Mouse (Mus musculus): ENCODE results near the gene Ctnna3.

- no peak for TF ChIP-seq EP300 (IDR thresholded peaks at IDR 0.05; ENCODE audit: low read depth in 1 of 2, low read length in 2 of 2)
- TF ChIP-seq ZMIZ1 (IDR thresholded peaks at IDR 0.05; ENCODE audit: low read depth, low read length), result no peak
- TF ChIP-seq CTCF (IDR thresholded peaks at IDR 0.05 in 2 of 3, conservative IDR thresholded peaks at IDR 0.05 in 1 of 3; ENCODE audit: control insufficient read depth in 1 of 3, insufficient read depth in 1 of 3, low read depth in 2 of 3, low read length in 3 of 3, poor library complexity in 1 of 3, severe bottlenecking in 1 of 3), result no peak
- TF ChIP-seq KAT2A (conservative IDR thresholded peaks at IDR 0.05; ENCODE audit: low read depth, low read length), result no peak
- no peak for TF ChIP-seq RCOR1 (IDR thresholded peaks at IDR 0.05; ENCODE audit: low read depth, low read length)
- no peak for TF ChIP-seq TCF12 (IDR thresholded peaks at IDR 0.05; ENCODE audit: low read depth, low read length)
- no peak for TF ChIP-seq TBP (IDR thresholded peaks at IDR 0.05; ENCODE audit: low read depth, low read length)
- TF ChIP-seq CHD2 (IDR thresholded peaks at IDR 0.05; ENCODE audit: low read length), result no peak
- no peak for TF ChIP-seq SIN3A (IDR thresholded peaks at IDR 0.05; ENCODE audit: low read length)
- TF ChIP-seq E2F4 (IDR thresholded peaks at IDR 0.05; ENCODE audit: borderline replicate concordance, low read depth, low read length), result no peak
Observed at GRCm38 (mm10) chr10:64001531-64001930, 571.6 kb downstream of the Ctnna3 start.
